Comparison of ENCODE assay signal across 9 mouse cellular contexts in genomic region chr14:40955146-40955545, GRCm38 (mm10). TPM values are rescaled to one million over a fixed set of nuclear protein-coding genes. Genes with fewer than 3 reads are reported as not detected.
DNase-seq lines count a peak whose midpoint lies in the region; ATAC-seq lines count a peak whose summit lies in the region.
"Had no signal": no experiment of that assay in that cellular context is flagged by ENCODE, and none has a peak within 500 bp of the region (broad histone marks: within the 10 kb centered on the region; RNA-seq: fewer than 3 reads in every experiment).

No protein-coding gene starts in this region.

- DNase-seq in heart, adult 9 months (ENCODE audit: low spot score in 2 of 2): no peak
- peak; percentile 12 for DNase-seq in MN1 (ENCODE audit: low spot score)
- no peak for DNase-seq in midbrain, embryonic 10.5 days (ENCODE audit: low spot score)
- DNase-seq in left cerebral cortex, postnatal 14 days (ENCODE audit: low spot score in 2 of 2): no peak
- no peak for DNase-seq in testis, postnatal 14 days (ENCODE audit: low spot score)
- no peak for DNase-seq in thymus, postnatal 4 days
- DNase-seq: adrenal gland, adult 8-10 months had no signal

- H3K4me3 ChIP-seq in heart, embryonic 11.5 days (ENCODE audit: low read depth, low read length): no peak overlapping the region
- no peak overlapping the region for H3K4me3 ChIP-seq in heart, embryonic 16.5 days (ENCODE audit: low read length)
- peak overlapping the region; percentile 43; the same call in 1 of the 2 replicates for H3K4me3 ChIP-seq in midbrain, embryonic 10.5 days

- H3K4me1 ChIP-seq in heart, embryonic 11.5 days (ENCODE audit: control insufficient read depth, insufficient read depth, low read length): peaks cover 67% of the 10 kb centered on the region
- H3K4me1 ChIP-seq in heart, embryonic 16.5 days (ENCODE audit: control insufficient read depth, insufficient read depth, low read length): peaks cover 71% of the 10 kb centered on the region
- peaks cover 96% of the 10 kb centered on the region for H3K4me1 ChIP-seq in midbrain, embryonic 10.5 days

- H3K27me3 ChIP-seq in heart, embryonic 11.5 days (ENCODE audit: control insufficient read depth, insufficient read depth, low read length): no peaks in the 10 kb centered on the region
- no peaks in the 10 kb centered on the region for H3K27me3 ChIP-seq in heart, embryonic 16.5 days (ENCODE audit: control insufficient read depth, insufficient read depth, low read length)
- no peaks in the 10 kb centered on the region for H3K27me3 ChIP-seq in midbrain, embryonic 10.5 days (ENCODE audit: low read depth, poor library complexity, severe bottlenecking)

- no peak overlapping the region for H3K4me2 ChIP-seq in heart, embryonic 11.5 days
- H3K4me2 ChIP-seq in heart, embryonic 16.5 days (ENCODE audit: low read depth, low read length): no peak overlapping the region

- peak overlapping the region; percentile 75; the same call in 1 of the 2 replicates for H3K27ac ChIP-seq in heart, embryonic 11.5 days (ENCODE audit: low read depth, low read length)
- peak overlapping the region; percentile 76 for H3K27ac ChIP-seq in heart, embryonic 16.5 days (ENCODE audit: low read length)
- H3K27ac ChIP-seq in midbrain, embryonic 10.5 days (replicated peaks): peak overlapping the region; percentile 98

- intact Hi-C loops in left cerebral cortex, postnatal 14 days (cut with DNase I): no loop called here

- H3K36me3 ChIP-seq in heart, embryonic 11.5 days (ENCODE audit: control insufficient read depth, insufficient read depth, low read length): no peaks in the 10 kb centered on the region
- no peaks in the 10 kb centered on the region for H3K36me3 ChIP-seq in heart, embryonic 16.5 days (ENCODE audit: control insufficient read depth, insufficient read depth)
- peaks cover 10% of the 10 kb centered on the region; the same call in 1 of the 2 replicates for H3K36me3 ChIP-seq in midbrain, embryonic 10.5 days

- no peaks in the 10 kb centered on the region for H3K9me3 ChIP-seq in heart, embryonic 11.5 days (replicated peaks; ENCODE audit: control insufficient read depth, low read length)
- no peaks in the 10 kb centered on the region for H3K9me3 ChIP-seq in heart, embryonic 16.5 days (replicated peaks; ENCODE audit: control insufficient read depth, low read length)
- no peaks in the 10 kb centered on the region for H3K9me3 ChIP-seq in midbrain, embryonic 10.5 days (replicated peaks)

- 44% methylated on average over 1 of the region's 1 CpGs for WGBS in heart, embryonic 11.5 days (ENCODE audit: insufficient replicate concordance)
- whole genome bisulfite sequencing in heart, embryonic 16.5 days: 68% methylated on average over 1 of the region's 1 CpGs
- WGBS in midbrain, embryonic 10.5 days: 58% methylated on average over 1 of the region's 1 CpGs

- ATAC-seq in heart, embryonic 11.5 days (replicated peaks; ENCODE audit: insufficient number of reproducible peaks, low FRiP score, low TSS enrichment): no peak
- no peak for ATAC-seq in heart, embryonic 16.5 days (replicated peaks; ENCODE audit: extremely low read depth, insufficient read depth, low FRiP score)

- H3K9ac ChIP-seq in heart, embryonic 11.5 days (ENCODE audit: low read depth, low read length): no peak overlapping the region
- H3K9ac ChIP-seq in heart, embryonic 16.5 days (ENCODE audit: low read length): no peak overlapping the region

RNA-seq across cellular contexts. Expression of gene Tspan14, which starts 11.5 kb away (rescaled TPM):
- 43.5 and 54.0 TPM in 2 replicates for polyA plus RNA-seq in heart, embryonic 11.5 days (2014; fragmentation: Nextera tagmentation; extraction: Ambion mirVana)
- polyA plus RNA-seq in heart, embryonic 16.5 days (2015; fragmentation: Nextera tagmentation; extraction: Ambion mirVana): 44.4 and 46.1 TPM in 2 replicates
- polyA plus RNA-seq in midbrain, embryonic 10.5 days (2016; fragmentation: Nextera tagmentation; extraction: Ambion mirVana): 90.6 and 101 TPM in 2 replicates
- total RNA-seq in left cerebral cortex, postnatal 14 days (2021): 10 to 100 TPM; 57.8 to 70.3 TPM

RNA-seq across cellular contexts. Expression of gene Fam213a, which starts 58.4 kb away (rescaled TPM):
- 67.7 and 75.4 TPM in 2 replicates for polyA plus RNA-seq in heart, embryonic 11.5 days (2014; fragmentation: Nextera tagmentation; extraction: Ambion mirVana)
- 35.8 and 40.3 TPM in 2 replicates for polyA plus RNA-seq in heart, embryonic 16.5 days (2015; fragmentation: Nextera tagmentation; extraction: Ambion mirVana)
- polyA plus RNA-seq in midbrain, embryonic 10.5 days (2016; fragmentation: Nextera tagmentation; extraction: Ambion mirVana): 45.4 and 46.5 TPM in 2 replicates
- 100 to 1,000 TPM; 103 to 105 TPM for total RNA-seq in left cerebral cortex, postnatal 14 days (2021)
